Mouse (Mus musculus): ENCODE results near the gene Srd5a3.
"Not testable (repeated sequence)": the region's sequence is repeated elsewhere in the genome, so short reads cannot be mapped to it uniquely, and the experiment has no call there.

Srd5a3 gene
- long read RNA-seq, experiment 1, transcript Srd5a3-201 (6 exons, 1,747 nt) = major isoform, 17 of 21 reads
- long read RNA-seq, experiment 1, partial matches to known transcripts = 1 of 21 reads
- long read RNA-seq, experiment 1, other reads (novel, unspliced or antisense) = 1 of 21 reads
- long read RNA-seq, experiment 2, transcript Srd5a3-201 (6 exons, 1,747 nt) = major isoform, 18 of 19 reads
- long read RNA-seq, experiment 2, partial matches to known transcripts = 0 of 19 reads
- long read RNA-seq, experiment 2, other reads (novel, unspliced or antisense) = 1 of 19 reads

- intact Hi-C loops (cut with DNase I) = loop anchor here (10.0 kb wide), 1 partner anchor 275 kb away; no protein-coding TSS in a partner anchor
These were observed at the start of gene Srd5a3 for GRCm38 (mm10) chr5:76139808-76140729. TSS of gene Srd5a3 (plus strand) at chr5:76140271.

DNA sequence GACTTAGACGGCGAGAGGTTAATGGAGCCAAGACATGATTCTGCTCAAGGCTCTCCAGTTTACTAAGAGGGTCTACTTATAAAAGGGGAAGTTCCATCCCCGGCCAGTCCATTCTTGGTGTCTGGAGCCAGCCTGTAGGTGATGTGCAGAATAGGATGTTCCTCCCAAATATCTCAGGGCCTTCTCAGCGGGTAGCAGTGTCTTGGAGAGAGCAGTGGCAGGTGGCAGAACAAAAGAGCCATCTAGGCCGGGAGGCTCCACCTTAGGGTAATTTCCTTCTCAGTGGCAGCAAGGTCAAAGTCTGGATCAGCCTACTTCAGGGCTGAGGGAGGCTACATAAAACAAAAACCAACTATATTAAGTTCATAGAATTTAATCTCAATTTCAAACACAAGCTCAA, 36.3 kb upstream of the Srd5a3 start:
- intact Hi-C loops (cut with DNase I) = not testable (repeated sequence)

DNA sequence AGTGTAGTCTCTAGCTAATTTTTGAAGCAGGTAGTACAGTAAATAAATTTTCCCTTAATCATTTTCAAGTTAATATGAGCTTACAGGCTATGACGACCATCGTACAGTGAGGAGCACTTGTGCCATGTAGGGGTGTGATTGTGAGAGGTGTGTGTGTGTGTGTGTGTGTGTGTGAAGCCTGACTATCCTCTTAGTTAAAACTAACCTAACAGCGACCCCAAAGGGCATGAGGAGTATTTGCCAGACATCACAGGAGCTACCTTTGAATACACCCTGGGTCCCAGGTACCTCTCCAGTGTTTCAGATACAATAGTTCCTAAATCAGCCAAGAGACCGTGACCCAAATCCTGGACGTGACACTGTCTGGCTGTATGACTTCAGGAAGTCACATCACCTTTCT, 32.8 kb upstream of the Srd5a3 start:
- intact Hi-C loops (cut with DNase I) = no loop called here

GRCm38 (mm10) chr5:76108496-76108895, 31.6 kb upstream of the Srd5a3 start:
- intact Hi-C loops (cut with DNase I) = no loop called here

DNA sequence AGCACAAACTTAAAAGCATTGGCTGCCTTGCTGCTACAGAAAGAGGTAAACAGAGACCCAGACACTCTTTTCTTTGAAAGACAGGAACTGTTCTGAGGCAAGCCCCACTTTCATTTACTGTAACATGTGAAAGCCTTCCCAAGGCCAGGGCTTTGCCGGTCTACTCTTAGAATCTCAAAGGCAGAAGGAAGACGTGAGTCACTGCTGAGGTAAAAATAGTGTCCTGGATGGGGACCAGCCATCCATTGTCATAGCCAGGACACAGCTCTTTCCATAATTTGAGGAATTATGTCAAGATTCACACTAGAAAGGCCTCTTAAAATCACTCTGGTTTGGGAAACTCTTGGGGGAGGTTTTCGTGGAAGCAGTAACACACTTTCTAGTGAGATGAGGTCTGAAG, 28.9 kb upstream of the Srd5a3 start:
- intact Hi-C loops (cut with DNase I) = no loop called here

DNA sequence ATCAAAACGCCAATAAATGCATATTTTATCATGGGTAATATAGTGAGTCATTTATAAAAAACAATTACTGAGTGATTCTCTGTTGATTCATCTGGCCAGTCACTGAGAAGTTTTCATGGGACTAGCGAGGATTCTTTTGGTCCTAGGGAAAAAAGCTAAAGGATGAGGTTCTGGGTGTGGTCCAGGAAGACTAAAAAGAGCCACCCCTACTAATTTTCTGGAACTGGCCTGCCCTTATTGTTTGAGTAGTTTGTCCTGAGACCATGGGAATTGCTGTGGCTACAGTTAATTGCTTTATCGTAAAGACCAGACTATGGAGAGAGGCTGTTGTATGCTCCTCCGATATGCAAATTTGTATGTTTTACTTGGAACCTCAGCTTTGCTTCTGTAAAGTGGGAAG, 28.1 kb upstream of the Srd5a3 start:
- intact Hi-C loops (cut with DNase I) = no loop called here

DNA sequence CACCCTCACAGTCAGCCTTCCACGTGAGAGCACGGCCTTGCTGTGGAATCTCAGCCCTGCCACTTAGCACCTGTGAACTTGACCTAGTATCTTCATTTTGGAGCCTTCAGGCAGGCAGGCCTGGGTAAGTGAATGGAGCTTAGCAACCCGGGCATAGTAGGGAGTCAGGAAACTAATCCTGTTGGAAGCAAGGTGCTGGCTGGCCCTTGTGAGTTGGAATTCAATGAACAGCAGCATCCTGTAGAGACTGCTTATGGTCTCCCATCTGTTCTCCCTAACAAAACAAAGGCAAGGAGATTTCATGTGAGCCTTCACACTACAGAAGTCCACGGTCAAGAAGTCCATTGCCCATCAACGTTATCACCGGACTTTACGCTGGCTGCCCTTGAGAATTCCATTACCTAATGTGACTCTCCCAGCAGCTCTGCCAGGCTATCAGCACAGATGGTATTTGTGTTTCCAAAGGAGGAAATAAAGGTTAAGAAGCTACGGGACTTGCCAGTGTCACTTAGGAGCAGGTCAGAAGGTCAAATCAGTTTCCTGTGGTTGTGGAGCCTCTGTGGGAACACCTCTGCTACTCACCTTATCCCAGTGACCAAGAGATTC, 24.5 kb upstream of the Srd5a3 start:
- intact Hi-C loops (cut with DNase I) = no loop called here

DNA sequence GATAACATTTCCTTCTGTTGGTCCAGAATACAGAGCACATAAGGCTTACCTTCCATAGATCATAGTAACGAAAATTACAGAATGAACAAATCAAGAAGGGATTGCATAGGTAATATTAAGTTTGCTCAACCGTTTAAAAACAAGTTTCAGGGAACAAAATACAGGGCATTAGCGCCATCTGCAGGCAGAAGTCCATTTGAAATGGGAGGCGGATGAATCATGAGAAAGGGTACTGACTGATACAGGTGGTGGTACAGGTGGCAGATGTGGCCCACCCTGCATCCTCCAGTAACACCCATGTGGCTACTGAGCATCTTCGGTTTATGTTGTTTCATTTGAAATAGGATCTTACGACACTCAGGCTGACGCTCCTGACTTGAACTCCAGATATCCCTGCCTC, 21.6 kb upstream of the Srd5a3 start:
- intact Hi-C loops (cut with DNase I) = loop anchor here (2.0 kb wide), 1 partner anchor 256 kb away; no protein-coding TSS in a partner anchor

DNA sequence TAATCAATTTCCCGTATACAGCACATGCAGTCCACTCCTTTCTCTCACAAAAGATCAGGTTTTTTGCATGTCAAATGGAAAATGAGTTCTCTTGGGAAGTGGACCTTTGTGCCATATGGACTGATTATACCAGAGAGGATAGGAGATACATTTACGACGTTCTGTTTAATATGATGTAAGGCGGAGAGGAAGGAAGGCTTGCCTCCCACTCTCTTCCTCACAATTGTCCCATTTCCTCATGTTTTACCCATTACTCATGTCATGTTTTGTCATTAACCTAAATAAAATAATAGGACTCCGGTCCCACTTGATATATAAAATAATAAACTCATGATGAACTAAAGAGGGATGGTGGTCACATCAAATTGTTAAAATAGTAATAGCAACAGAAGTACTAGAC, 19.4 kb upstream of the Srd5a3 start:
- intact Hi-C loops (cut with DNase I) = loop anchor here (5.0 kb wide), 1 partner anchor 93 kb away; no protein-coding TSS in a partner anchor

DNA sequence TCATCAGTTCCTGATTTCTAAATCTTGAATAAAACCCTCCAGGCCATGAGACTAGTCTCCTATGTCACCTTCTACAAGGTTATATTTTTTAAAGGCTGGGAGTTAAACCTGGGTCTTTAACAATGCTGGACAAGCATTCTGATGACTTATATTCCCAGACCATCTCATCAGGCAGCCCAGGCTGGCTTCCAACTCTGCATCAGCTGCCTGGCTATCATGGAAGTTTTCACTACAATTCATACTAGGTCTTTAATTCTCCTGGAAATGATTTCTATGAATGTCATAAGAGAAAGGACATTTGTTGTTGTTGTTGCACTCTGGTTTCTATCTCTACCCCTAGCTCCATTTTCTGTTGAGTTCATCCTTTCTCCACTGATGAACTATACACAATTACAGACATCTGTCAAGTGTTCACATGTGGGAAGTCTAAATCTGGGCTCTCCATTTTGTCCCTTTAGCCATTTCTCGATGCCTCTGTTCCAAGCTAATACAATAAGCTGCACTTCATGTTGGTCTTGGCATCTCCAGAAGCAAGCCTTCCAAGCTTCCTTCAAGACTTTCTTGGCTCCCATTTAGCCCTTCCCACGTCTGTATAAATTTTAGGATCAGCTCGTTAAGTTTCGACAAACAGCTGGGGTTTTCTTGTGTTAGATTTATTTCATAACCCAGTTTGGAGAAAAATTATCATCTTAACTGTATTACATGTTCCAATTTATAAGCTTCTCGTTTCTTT, 12.3 kb upstream of the Srd5a3 start:
- intact Hi-C loops (cut with DNase I) = no loop called here

- intact Hi-C loops (cut with DNase I) = no loop called here
These were observed 9.8 kb upstream of the Srd5a3 start for GRCm38 (mm10) chr5:76130292-76130691.

GRCm38 (mm10) chr5:76131990-76132389, 8.1 kb upstream of the Srd5a3 start:
- intact Hi-C loops (cut with DNase I) = no loop called here

DNA sequence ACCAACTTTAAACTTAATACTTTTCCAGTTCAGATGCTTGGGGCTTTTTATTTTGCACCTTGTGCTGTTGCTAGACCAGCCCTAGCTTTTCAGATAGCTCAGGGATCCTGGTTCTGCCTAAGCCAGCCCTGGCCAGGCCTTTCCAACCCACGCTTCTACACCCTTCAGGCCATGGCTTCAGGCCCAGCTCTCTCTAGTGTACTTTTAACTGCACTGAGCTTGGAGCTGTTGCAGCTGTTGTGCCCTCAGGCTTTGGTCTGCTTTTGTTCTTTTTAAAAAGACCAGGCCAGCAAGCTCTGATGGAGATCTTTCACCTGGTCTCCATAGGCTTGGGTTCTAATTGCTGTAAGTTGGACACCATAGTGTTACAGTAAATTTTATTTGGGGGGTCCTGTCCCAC, 4.4 kb upstream of the Srd5a3 start:
- intact Hi-C loops (cut with DNase I) = no loop called here

DNA sequence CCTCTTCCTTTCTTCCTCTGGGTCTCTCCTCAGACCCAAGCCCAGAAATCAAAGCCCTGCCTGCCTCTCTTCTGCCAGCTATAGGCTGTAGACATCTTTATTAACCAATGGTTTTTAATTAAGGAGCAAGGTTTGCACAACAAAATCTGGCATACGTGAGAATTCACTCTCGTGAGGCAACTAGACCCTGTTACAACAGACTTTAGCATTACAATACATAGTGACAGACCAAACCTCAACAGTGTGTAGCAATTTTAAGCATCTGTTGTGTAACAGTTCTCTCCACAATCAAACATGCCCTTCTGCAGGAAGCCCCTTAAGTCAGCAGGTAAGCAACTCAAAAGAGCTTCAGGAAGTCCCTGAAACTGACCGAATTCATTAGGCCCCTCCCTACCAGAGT, 3.8 kb upstream of the Srd5a3 start:
- intact Hi-C loops (cut with DNase I) = no loop called here

DNA sequence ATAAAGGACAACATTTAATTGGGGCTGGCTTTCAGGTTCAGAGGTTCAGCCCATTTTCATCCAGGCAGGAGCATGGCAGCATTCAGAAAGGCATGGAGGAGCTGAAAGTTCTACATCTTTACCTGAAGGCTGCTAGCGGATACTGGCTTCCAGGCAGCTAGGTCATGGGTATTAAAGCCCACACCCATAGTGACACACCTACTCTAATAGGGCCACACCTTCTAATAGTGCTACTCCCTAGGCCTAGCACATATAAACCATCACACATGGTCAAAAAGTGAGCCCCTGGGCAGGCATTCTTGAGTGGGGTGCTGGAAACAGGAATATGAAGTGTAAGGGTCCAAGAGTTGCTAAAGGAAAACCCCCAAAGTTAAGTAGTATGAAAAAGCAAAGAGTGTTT, 2.5 kb upstream of the Srd5a3 start:
- intact Hi-C loops (cut with DNase I) = no loop called here

DNA sequence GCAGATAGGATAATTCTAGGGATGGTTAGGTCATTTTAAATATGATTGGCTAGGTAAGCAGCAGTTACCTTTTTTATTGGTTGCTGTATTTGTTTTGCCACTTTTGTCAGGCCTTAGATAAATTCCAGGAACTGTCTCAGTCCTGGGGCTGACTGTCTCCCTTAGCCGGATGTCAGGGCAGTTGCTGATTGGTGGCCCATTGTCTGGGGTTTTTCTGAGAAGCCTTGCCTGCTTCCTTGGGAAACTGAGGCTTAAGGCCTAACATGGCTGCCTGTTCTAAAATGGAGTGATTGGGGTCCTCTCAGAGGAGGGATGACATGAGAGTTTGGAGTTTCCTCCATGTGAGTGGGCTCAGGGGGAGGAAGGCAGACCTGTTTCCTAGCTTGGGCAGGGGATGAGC, 2.0 kb upstream of the Srd5a3 start:
- intact Hi-C loops (cut with DNase I) = no loop called here

DNA sequence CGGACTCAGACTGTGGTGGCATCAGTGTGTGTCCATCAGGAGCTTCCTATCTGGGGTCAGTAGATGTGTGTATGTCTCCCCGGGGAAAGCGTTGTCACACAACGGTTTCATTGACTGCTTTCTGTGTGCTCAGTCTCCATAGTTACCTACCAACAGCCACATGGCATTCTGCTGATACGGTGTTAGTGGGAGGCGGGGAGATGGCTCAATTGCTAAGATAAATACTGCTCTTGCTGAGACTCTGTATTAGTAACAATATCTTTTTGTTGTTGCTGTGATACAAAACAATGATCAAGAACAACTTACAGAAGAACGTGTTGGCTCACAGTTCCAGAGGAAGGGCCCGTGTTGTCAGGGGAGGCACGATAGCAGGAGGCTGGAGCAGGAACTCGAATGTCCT, 1.6 kb upstream of the Srd5a3 start:
- intact Hi-C loops (cut with DNase I) = no loop called here

GRCm38 (mm10) chr5:76139171-76139671, 850 bp upstream of the Srd5a3 start:
- intact Hi-C loops (cut with DNase I) = no loop called here

GRCm38 (mm10) chr5:76140730-76141066, 627 bp downstream of the Srd5a3 start:
- intact Hi-C loops (cut with DNase I) = loop anchor here (10.0 kb wide), 1 partner anchor 274 kb away; no protein-coding TSS in a partner anchor

DNA sequence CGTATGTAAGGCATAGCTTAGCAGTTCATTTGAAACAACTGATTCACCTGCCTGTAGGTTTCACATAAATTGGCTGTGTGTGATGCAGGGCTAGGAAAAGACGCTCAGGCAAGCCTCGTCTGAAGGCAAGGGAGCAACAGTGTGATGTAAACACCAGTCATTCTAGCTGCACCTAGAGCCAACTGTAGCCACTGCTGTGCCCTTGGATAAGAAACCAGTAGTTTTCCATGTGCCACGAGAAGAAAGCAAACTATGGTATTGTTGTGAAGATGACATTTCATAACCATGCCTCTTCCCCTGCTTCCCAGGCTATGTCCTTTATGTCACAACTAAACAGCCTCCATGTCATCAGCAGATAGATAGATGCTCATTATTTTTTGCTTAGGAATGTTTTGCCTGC, 3.3 kb downstream of the Srd5a3 start:
- intact Hi-C loops (cut with DNase I) = loop anchor here (10.0 kb wide), 1 partner anchor 271 kb away; no protein-coding TSS in a partner anchor

GRCm38 (mm10) chr5:76146401-76146800, 6.3 kb downstream of the Srd5a3 start:
- intact Hi-C loops (cut with DNase I) = loop anchor here (10.0 kb wide), 1 partner anchor 268 kb away; no protein-coding TSS in a partner anchor

Data from adrenal gland (tissue).